Mouse (Mus musculus): ENCODE measurements around the gene Plekha6. TPM values are rescaled to one million over a fixed set of nuclear protein-coding genes. Genes with fewer than 3 reads are reported as not detected.

The Plekha6 gene
- polyA plus RNA-seq, 1 experiment = 97.1 TPM

DNA sequence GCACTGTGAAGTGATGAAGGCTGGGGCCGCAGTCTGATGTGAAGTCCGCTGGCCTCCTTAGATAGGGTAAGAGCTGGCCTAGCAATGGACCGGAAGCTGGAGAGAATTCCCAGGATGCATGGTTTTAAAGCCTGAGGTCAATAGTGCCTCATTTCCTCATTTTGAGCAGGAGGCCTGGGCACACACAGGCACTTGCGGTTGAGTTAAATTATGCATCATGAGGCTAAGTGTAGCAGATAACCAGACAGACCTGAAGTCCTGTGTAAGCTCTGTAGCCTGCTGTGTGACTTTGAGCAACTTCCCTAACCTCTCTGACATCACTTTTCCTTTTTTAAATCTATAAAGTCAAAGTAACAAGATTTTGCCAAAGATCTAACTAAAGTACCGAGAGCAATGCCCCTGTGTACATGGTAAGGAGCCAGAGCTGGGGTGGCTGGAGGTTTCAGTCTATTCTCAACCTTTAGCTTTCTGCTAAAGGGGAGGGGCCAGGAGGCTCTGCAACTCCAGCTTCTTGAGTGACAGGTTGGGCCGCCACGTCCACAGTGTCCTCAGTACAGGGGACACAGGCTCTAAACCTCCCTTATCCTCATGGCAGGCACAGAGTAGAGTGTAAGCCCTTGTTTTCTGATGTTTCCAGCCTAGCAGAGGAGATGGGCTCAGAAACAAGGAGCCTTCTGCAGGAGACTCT is 50.8 kb downstream of the Plekha6 start:
- H3K4me1 ChIP-seq (ENCODE audit: control insufficient read depth, insufficient read depth, low read length) = peaks cover 12% of the 10 kb centered on the region
- no peaks in the 10 kb centered on the region for H3K27me3 ChIP-seq (ENCODE audit: control insufficient read depth, insufficient read depth, low read length)
- no peak overlapping the region for H3K27ac ChIP-seq (ENCODE audit: control insufficient read depth, insufficient read depth, low read depth, low read length)
- TF ChIP-seq CTCF (IDR thresholded peaks at IDR 0.05; ENCODE audit: control insufficient read depth, insufficient read depth, insufficient replicate concordance, low read depth, low read length) = no peak
- TF ChIP-seq POLR2A (IDR thresholded peaks at IDR 0.05; ENCODE audit: control insufficient read depth, low read depth, low read length) = no peak
- H3K4me3 ChIP-seq (ENCODE audit: control insufficient read depth, low read depth, low read length) = no peak overlapping the region
- no peaks in the 10 kb centered on the region for H3K36me3 ChIP-seq (ENCODE audit: control insufficient read depth, insufficient read depth, low read length)

DNA sequence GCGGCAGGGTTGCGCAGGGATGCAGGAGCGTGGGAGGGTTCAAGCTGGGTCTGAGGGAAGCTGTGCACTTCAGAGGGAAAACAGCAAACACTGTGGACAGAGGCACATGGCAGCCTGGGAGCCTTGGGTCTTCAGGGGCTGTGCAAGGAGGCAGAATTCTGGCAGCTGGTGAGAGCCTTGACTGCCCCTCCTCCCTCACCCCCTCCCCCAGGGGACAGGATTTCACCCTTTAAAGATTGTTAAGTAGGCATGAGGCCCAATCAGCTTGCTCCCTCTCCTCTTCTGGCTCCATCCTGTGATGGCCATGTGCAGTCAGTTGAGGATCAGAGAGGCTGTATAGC is 51.3 kb downstream of the Plekha6 start:
- TF ChIP-seq CTCF (IDR thresholded peaks at IDR 0.05; ENCODE audit: control insufficient read depth, insufficient read depth, insufficient replicate concordance, low read depth, low read length) (no peak), POLR2A (IDR thresholded peaks at IDR 0.05; ENCODE audit: control insufficient read depth, low read depth, low read length) (no peak)
- H3K36me3 ChIP-seq (ENCODE audit: control insufficient read depth, insufficient read depth, low read length) = no peaks in the 10 kb centered on the region
- no peak overlapping the region for H3K4me3 ChIP-seq (ENCODE audit: control insufficient read depth, low read depth, low read length)
- no peak overlapping the region for H3K27ac ChIP-seq (ENCODE audit: control insufficient read depth, insufficient read depth, low read depth, low read length)
- no peaks in the 10 kb centered on the region for H3K27me3 ChIP-seq (ENCODE audit: control insufficient read depth, insufficient read depth, low read length)
- peaks cover 7% of the 10 kb centered on the region for H3K4me1 ChIP-seq (ENCODE audit: control insufficient read depth, insufficient read depth, low read length)

DNA sequence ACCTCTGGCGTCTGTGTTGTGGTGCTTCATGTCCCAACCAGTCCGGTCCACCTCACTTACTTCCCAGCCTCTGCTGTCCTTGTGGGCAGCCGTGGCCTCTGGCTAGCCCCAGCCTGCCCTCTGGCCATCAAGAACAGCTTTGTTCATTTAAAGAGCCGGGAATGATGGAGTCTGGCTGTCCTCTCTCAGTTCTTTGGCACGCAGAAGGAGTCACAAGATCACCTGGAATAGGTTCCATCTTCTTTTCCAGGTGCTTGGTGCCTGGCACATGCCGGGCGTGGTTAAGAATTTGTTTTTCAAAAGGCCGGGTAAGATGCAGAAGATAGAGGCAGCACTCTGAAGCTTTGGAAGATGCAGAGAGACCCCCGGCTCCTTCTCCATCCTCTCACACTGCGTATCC is 51.7 kb downstream of the Plekha6 start:
- Histone ChIP-seq H3K27me3 (ENCODE audit: control insufficient read depth, insufficient read depth, low read length) (no peaks in the 10 kb centered on the region), H3K36me3 (ENCODE audit: control insufficient read depth, insufficient read depth, low read length) (no peaks in the 10 kb centered on the region), H3K27ac (ENCODE audit: control insufficient read depth, insufficient read depth, low read depth, low read length) (no peak overlapping the region), H3K4me1 (ENCODE audit: control insufficient read depth, insufficient read depth, low read length) (peaks cover 3% of the 10 kb centered on the region), H3K4me3 (ENCODE audit: control insufficient read depth, low read depth, low read length) (no peak overlapping the region)
- no peak for TF ChIP-seq POLR2A (IDR thresholded peaks at IDR 0.05; ENCODE audit: control insufficient read depth, low read depth, low read length)
- no peak for TF ChIP-seq CTCF (IDR thresholded peaks at IDR 0.05; ENCODE audit: control insufficient read depth, insufficient read depth, insufficient replicate concordance, low read depth, low read length)

DNA sequence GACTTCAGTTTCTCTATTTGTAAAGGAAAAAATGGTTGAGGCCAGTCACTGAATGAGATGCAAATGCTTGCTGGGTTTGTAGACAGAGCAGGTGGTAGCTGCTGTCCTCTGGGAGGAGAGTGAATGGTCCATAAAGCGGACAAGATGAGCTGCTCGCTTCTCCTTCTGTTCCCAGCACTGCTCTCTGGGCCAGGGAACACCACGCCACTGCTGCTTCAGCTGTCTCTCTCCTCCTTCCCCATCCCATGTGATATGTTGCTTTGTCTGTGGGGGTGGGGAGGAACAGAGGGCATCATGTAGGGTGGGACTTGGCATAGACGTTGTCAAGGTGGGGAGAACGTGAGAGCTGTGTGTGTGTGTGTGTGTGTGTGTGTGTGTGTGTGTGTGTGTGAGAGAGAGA is 53.0 kb downstream of the Plekha6 start:
- TF ChIP-seq CTCF (IDR thresholded peaks at IDR 0.05; ENCODE audit: control insufficient read depth, insufficient read depth, insufficient replicate concordance, low read depth, low read length) = no peak
- no peak for TF ChIP-seq POLR2A (IDR thresholded peaks at IDR 0.05; ENCODE audit: control insufficient read depth, low read depth, low read length)
- no peak overlapping the region for H3K4me3 ChIP-seq (ENCODE audit: control insufficient read depth, low read depth, low read length)
- H3K27ac ChIP-seq (ENCODE audit: control insufficient read depth, insufficient read depth, low read depth, low read length) = no peak overlapping the region
- no peaks in the 10 kb centered on the region for H3K4me1 ChIP-seq (ENCODE audit: control insufficient read depth, insufficient read depth, low read length)
- H3K36me3 ChIP-seq (ENCODE audit: control insufficient read depth, insufficient read depth, low read length) = no peaks in the 10 kb centered on the region
- H3K27me3 ChIP-seq (ENCODE audit: control insufficient read depth, insufficient read depth, low read length) = no peaks in the 10 kb centered on the region

DNA sequence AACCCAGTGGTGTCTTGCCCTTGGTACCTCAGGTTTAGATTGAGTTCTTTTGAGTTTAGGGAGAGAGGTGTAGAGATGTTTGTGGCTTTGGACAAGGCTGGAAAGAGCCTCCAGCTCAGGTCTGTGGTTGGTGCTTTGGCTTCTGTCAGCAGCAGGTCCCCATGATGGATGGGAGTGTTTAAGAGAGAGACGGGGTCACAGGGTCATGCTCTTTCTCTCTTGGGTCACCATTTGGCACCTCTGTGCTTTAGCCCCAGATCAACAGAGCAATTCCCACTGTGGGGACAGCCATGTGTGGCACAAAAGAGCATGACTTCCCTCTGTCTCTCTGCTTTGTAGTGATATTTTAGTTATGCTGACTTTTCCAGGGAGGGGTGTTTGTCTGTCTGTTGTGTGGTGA is 55.1 kb downstream of the Plekha6 start:
- H3K27ac ChIP-seq (ENCODE audit: control insufficient read depth, insufficient read depth, low read depth, low read length) = no peak overlapping the region
- H3K4me1 ChIP-seq (ENCODE audit: control insufficient read depth, insufficient read depth, low read length) = no peaks in the 10 kb centered on the region
- H3K4me3 ChIP-seq (ENCODE audit: control insufficient read depth, low read depth, low read length) = no peak overlapping the region
- H3K36me3 ChIP-seq (ENCODE audit: control insufficient read depth, insufficient read depth, low read length) = no peaks in the 10 kb centered on the region
- no peaks in the 10 kb centered on the region for H3K27me3 ChIP-seq (ENCODE audit: control insufficient read depth, insufficient read depth, low read length)
- TF ChIP-seq POLR2A (IDR thresholded peaks at IDR 0.05; ENCODE audit: control insufficient read depth, low read depth, low read length) = no peak

DNA sequence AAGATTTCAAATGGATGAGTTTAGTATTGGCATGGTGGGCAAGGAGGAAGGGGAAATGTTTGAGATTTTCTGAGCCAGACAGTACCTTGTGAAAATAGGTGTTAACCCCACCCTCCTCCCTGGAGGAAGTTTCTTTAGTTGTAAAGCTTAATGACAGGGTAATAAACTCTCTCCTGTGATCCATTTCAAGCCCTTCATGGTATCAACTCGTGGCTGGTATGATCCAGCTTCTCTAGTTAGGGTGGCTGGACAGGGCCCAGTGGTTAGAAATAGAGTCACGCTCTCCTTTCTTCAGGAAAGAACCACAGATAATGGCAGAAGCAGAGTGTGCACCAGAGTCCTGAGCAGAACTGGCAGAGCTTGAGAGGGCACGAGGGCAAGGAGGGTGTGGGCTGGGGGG is 57.4 kb downstream of the Plekha6 start:
- no peak overlapping the region for H3K27ac ChIP-seq (ENCODE audit: control insufficient read depth, insufficient read depth, low read depth, low read length)
- no peak overlapping the region for H3K4me3 ChIP-seq (ENCODE audit: control insufficient read depth, low read depth, low read length)
- no peak for TF ChIP-seq POLR2A (IDR thresholded peaks at IDR 0.05; ENCODE audit: control insufficient read depth, low read depth, low read length)
- no peak for TF ChIP-seq CTCF (IDR thresholded peaks at IDR 0.05; ENCODE audit: control insufficient read depth, insufficient read depth, insufficient replicate concordance, low read depth, low read length)
- no peaks in the 10 kb centered on the region for H3K4me1 ChIP-seq (ENCODE audit: control insufficient read depth, insufficient read depth, low read length)
- H3K36me3 ChIP-seq (ENCODE audit: control insufficient read depth, insufficient read depth, low read length) = no peaks in the 10 kb centered on the region
- H3K27me3 ChIP-seq (ENCODE audit: control insufficient read depth, insufficient read depth, low read length) = no peaks in the 10 kb centered on the region

DNA sequence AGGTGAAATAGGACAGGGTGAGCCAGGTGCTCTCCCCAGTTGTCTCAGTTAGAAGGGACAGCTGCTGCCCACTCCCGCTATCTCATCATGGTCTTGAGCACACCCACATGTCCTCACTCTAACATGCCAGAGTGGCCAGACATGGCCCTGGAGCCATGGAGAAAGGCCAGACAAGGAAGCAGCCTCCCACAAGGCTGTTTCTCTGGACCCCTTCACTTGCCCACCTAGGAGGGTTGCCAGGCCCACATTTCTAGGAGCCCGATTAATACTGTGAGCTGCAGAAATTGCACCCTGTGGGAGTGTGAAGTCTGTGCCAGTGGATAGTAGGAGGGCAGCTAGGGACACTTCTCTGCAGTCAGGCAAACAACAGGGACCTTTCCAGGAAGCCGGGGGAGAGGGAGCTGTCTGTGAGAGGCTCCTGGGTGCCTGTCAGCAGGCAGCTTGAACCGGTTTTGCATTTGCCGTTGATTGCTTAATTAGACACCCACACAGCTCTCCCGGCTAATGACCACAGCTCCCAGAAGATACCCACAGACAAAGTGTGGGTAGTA is 58.5 kb downstream of the Plekha6 start:
- H3K4me3 ChIP-seq (ENCODE audit: control insufficient read depth, low read depth, low read length) = no peak overlapping the region
- H3K4me1 ChIP-seq (ENCODE audit: control insufficient read depth, insufficient read depth, low read length) = no peaks in the 10 kb centered on the region
- H3K36me3 ChIP-seq (ENCODE audit: control insufficient read depth, insufficient read depth, low read length) = no peaks in the 10 kb centered on the region
- H3K27ac ChIP-seq (ENCODE audit: control insufficient read depth, insufficient read depth, low read depth, low read length) = no peak overlapping the region
- TF ChIP-seq CTCF (IDR thresholded peaks at IDR 0.05; ENCODE audit: control insufficient read depth, insufficient read depth, insufficient replicate concordance, low read depth, low read length) (no peak), POLR2A (IDR thresholded peaks at IDR 0.05; ENCODE audit: control insufficient read depth, low read depth, low read length) (no peak)
- H3K27me3 ChIP-seq (ENCODE audit: control insufficient read depth, insufficient read depth, low read length) = no peaks in the 10 kb centered on the region

All from testis, adult 2 months (tissue).